Mouse (Mus musculus) thymus, postnatal 0 days (tissue): Measurements from ENCODE around the gene Id3. TPM values are rescaled to one million over a fixed set of nuclear protein-coding genes. Genes with fewer than 3 reads are reported as not detected.

ENCODE experiments used
- DNase-seq: peaks from one replicate; pipeline ENCODE4 v3.0.0-alpha.2; 2015; ENCODE audit warnings: low spot score
- polyA plus RNA-seq: library from polyadenylated mRNA; unstranded; fragments of >200 nt; fragmentation: Nextera tagmentation; extraction: Ambion mirVana; gene quantifications from 2 replicates; pipeline ENCODE4 v1.2.1, GENCODE M21; 2015

Gene Id3
- polyA plus RNA-seq, 1 experiment from 2014 or later, result 327 TPM

GRCm38 (mm10) chr4:136123792-136124161 lies 19.5 kb upstream of the Id3 start:
- DNase-seq, result no peak

GRCm38 (mm10) chr4:136124581-136124980 lies 18.7 kb upstream of the Id3 start:
- no peak for DNase-seq

GRCm38 (mm10) chr4:136125458-136125857 lies 17.8 kb upstream of the Id3 start:
- no peak for DNase-seq

- no peak for DNase-seq
Measured at GRCm38 (mm10) chr4:136126019-136126418, 17.3 kb upstream of the Id3 start.

- DNase-seq, result no peak
Measured at GRCm38 (mm10) chr4:136127670-136128069, 15.6 kb upstream of the Id3 start.

GRCm38 (mm10) chr4:136129842-136130241 lies 13.5 kb upstream of the Id3 start:
- DNase-seq, result no peak

- DNase-seq, result no peak
Measured at GRCm38 (mm10) chr4:136133801-136134200, 9.5 kb upstream of the Id3 start.

- no peak for DNase-seq
Measured at GRCm38 (mm10) chr4:136134418-136134977, 8.8 kb upstream of the Id3 start.

- DNase-seq, result no peak
Measured at GRCm38 (mm10) chr4:136134978-136135873, 8.1 kb upstream of the Id3 start.

GRCm38 (mm10) chr4:136135874-136136728 lies 7.2 kb upstream of the Id3 start:
- DNase-seq, result no peak

- DNase-seq, result no peak
Measured at GRCm38 (mm10) chr4:136139326-136140110, 3.8 kb upstream of the Id3 start.

GRCm38 (mm10) chr4:136140327-136141250 lies 2.7 kb upstream of the Id3 start:
- peak; percentile 41 for DNase-seq

GRCm38 (mm10) chr4:136142267-136143192 lies 767 bp upstream of the Id3 start:
- DNase-seq, result no peak

GRCm38 (mm10) chr4:136144126-136144926 lies 1.0 kb downstream of the Id3 start:
- DNase-seq, result peak; percentile 79

- DNase-seq, result no peak
Measured at GRCm38 (mm10) chr4:136144927-136145292, 1.6 kb downstream of the Id3 start.

- no peak for DNase-seq
Measured at GRCm38 (mm10) chr4:136145362-136145885, 2.1 kb downstream of the Id3 start.

- DNase-seq, result no peak
Measured at GRCm38 (mm10) chr4:136145991-136146711, 2.9 kb downstream of the Id3 start.
